Mouse (Mus musculus): ENCODE measurements around the gene Ephb1. TPM values are rescaled to one million over a fixed set of nuclear protein-coding genes. Genes with fewer than 3 reads are reported as not detected.

The Ephb1 gene
- total and polyA plus RNA-seq, 3 experiments: not detected

GRCm38 (mm10) chr9:102122880-102123453 lies 231.5 kb downstream of the Ephb1 start:
- Histone ChIP-seq H3K36me3 (replicated peaks in 1 of 2; ENCODE audit: control insufficient read depth in 1 of 2, insufficient read depth in 1 of 2, low read length in 1 of 2) (no peaks in the 10 kb centered on the region), H3K4me2 (ENCODE audit: insufficient read depth, low read depth, poor library complexity, severe bottlenecking) (no peak overlapping the region), H3K9ac (ENCODE audit: insufficient read depth, low read depth) (no peak overlapping the region), H3K4me3 (replicated peaks in 1 of 3; ENCODE audit: low read depth in 2 of 3, low read length in 2 of 3, poor library complexity in 1 of 3) (no peak overlapping the region), H3K27me3 (replicated peaks) (no peaks in the 10 kb centered on the region), H3K9me3 (replicated peaks; ENCODE audit: low read length) (peaks cover 79% of the 10 kb centered on the region), H3K4me1 (ENCODE audit: control insufficient read depth in 1 of 2, insufficient read depth in 2 of 2) (no peaks in the 10 kb centered on the region), H3K79me2 (replicated peaks; ENCODE audit: control insufficient read depth, extremely low read depth, insufficient read depth, poor library complexity, severe bottlenecking) (no peaks in the 10 kb centered on the region), H3K27ac (ENCODE audit: insufficient read depth, low read depth) (no peak overlapping the region)
- DNase-seq (ENCODE audit: extremely low read depth): no peak
- TF ChIP-seq SMC3 (IDR thresholded peaks at IDR 0.05; ENCODE audit: low read depth, low read length) (no peak), MEF2A (IDR thresholded peaks at IDR 0.05; ENCODE audit: borderline replicate concordance, low read depth, low read length) (no peak), HCFC1 (IDR thresholded peaks at IDR 0.05; ENCODE audit: low read depth, low read length) (no peak), MAZ (IDR thresholded peaks at IDR 0.05; ENCODE audit: low read depth, low read length) (no peak), USF2 (conservative IDR thresholded peaks at IDR 0.05; ENCODE audit: low read depth, low read length) (no peak), ETS1 (conservative IDR thresholded peaks at IDR 0.05; ENCODE audit: low read depth, low read length) (no peak)
- in situ Hi-C loops (cut with MboI; ENCODE audit: low pct_ligation_motif_present, low pct_unique_long_range_greater_than_20kb, low sequenced_read_pairs) (no loop called here), dilution Hi-C loops (cut with MboI; ENCODE audit: extremely low pct_ligation_motif_present, extremely low pct_unique_long_range_greater_than_20kb, low sequenced_read_pairs) (no loop called here)

DNA sequence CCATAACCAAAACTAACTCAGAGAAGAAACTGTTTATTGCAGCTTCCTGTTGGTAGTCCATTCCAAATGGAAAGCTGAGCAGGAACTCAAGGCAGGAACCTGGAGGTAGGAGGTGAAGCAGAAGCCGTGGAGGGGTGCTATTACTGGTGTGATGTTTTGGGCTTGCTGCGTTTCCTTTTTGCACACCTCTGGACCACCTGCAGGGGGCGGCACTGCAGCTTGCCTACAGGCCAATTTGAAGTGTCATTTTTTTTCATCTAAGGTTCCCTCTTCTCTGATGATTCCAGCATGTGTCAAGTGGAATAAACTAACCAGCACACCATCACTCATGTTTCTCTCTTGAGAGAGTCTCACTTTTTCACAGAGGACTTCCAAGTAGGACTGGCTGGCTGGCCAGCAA lies 235.1 kb downstream of the Ephb1 start:
- DNase-seq (ENCODE audit: extremely low read depth): no peak
- H3K27me3 ChIP-seq (replicated peaks): no peaks in the 10 kb centered on the region
- in situ Hi-C loops (cut with MboI; ENCODE audit: low pct_ligation_motif_present, low pct_unique_long_range_greater_than_20kb, low sequenced_read_pairs) (no loop called here), dilution Hi-C loops (cut with MboI; ENCODE audit: extremely low pct_ligation_motif_present, extremely low pct_unique_long_range_greater_than_20kb, low sequenced_read_pairs) (no loop called here)
- no peak overlapping the region for H3K4me3 ChIP-seq (replicated peaks in 1 of 3; ENCODE audit: low read depth in 2 of 3, low read length in 2 of 3, poor library complexity in 1 of 3)
- H3K4me1 ChIP-seq (ENCODE audit: control insufficient read depth in 1 of 2, insufficient read depth in 2 of 2): no peaks in the 10 kb centered on the region
- H3K27ac ChIP-seq (ENCODE audit: insufficient read depth, low read depth): no peak overlapping the region
- no peak overlapping the region for H3K4me2 ChIP-seq (ENCODE audit: insufficient read depth, low read depth, poor library complexity, severe bottlenecking)
- peaks cover 78% of the 10 kb centered on the region for H3K9me3 ChIP-seq (replicated peaks; ENCODE audit: low read length)
- H3K79me2 ChIP-seq (replicated peaks; ENCODE audit: control insufficient read depth, extremely low read depth, insufficient read depth, poor library complexity, severe bottlenecking): no peaks in the 10 kb centered on the region
- TF ChIP-seq ZC3H11A (IDR thresholded peaks at IDR 0.05; ENCODE audit: low read depth, low read length) (no peak), IRF4 (IDR thresholded peaks at IDR 0.05; ENCODE audit: low read depth, low read length) (no peak), MAZ (IDR thresholded peaks at IDR 0.05; ENCODE audit: low read depth, low read length) (no peak), EP300 (IDR thresholded peaks at IDR 0.05; ENCODE audit: low read length) (no peak), USF1 (IDR thresholded peaks at IDR 0.05; ENCODE audit: low read depth, low read length) (no peak), SMC3 (IDR thresholded peaks at IDR 0.05; ENCODE audit: low read depth, low read length) (no peak), ZMIZ1 (IDR thresholded peaks at IDR 0.05; ENCODE audit: low read depth, low read length) (no peak), POLR2AphosphoS2 (IDR thresholded peaks at IDR 0.05; ENCODE audit: low read depth, low read length) (no peak), TBP (conservative IDR thresholded peaks at IDR 0.05; ENCODE audit: low read depth, low read length) (no peak)
- H3K36me3 ChIP-seq (replicated peaks in 1 of 2; ENCODE audit: control insufficient read depth in 1 of 2, insufficient read depth in 1 of 2, low read length in 1 of 2): no peaks in the 10 kb centered on the region
- no peak overlapping the region for H3K9ac ChIP-seq (ENCODE audit: insufficient read depth, low read depth)

GRCm38 (mm10) chr9:102115326-102115725 lies 239.2 kb downstream of the Ephb1 start:
- in situ Hi-C loops (cut with MboI; ENCODE audit: low pct_ligation_motif_present, low pct_unique_long_range_greater_than_20kb, low sequenced_read_pairs): no loop called here
- dilution Hi-C loops (cut with MboI; ENCODE audit: extremely low pct_ligation_motif_present, extremely low pct_unique_long_range_greater_than_20kb, low sequenced_read_pairs): no loop called here
- TF ChIP-seq CHD1 (IDR thresholded peaks at IDR 0.05; ENCODE audit: low read depth, low read length) (no peak), ZNF384 (IDR thresholded peaks at IDR 0.05; ENCODE audit: low read depth, low read length) (no peak), CTCF (conservative IDR thresholded peaks at IDR 0.05 in 1 of 2, IDR thresholded peaks at IDR 0.05 in 1 of 2; ENCODE audit: low read depth in 2 of 2, low read length in 2 of 2) (no peak), NRF1 (IDR thresholded peaks at IDR 0.05; ENCODE audit: low read depth, low read length) (no peak), RCOR1 (conservative IDR thresholded peaks at IDR 0.05; ENCODE audit: low read depth, low read length) (no peak), JUN (IDR thresholded peaks at IDR 0.05; ENCODE audit: insufficient read depth, low read depth, low read length) (no peak), TBP (conservative IDR thresholded peaks at IDR 0.05; ENCODE audit: low read depth, low read length) (no peak), HCFC1 (IDR thresholded peaks at IDR 0.05; ENCODE audit: low read depth, low read length) (no peak), MXI1 (IDR thresholded peaks at IDR 0.05; ENCODE audit: low read depth, low read length) (no peak), RAD21 (IDR thresholded peaks at IDR 0.05; ENCODE audit: low read depth, low read length) (no peak), MAX (IDR thresholded peaks at IDR 0.05; ENCODE audit: low read length) (no peak), E2F4 (IDR thresholded peaks at IDR 0.05; ENCODE audit: insufficient replicate concordance, low read depth, low read length) (no peak), GABPA (IDR thresholded peaks at IDR 0.05; ENCODE audit: insufficient replicate concordance, low read depth, low read length) (no peak), JUND (conservative IDR thresholded peaks at IDR 0.05; ENCODE audit: low read depth, low read length) (no peak), SIN3A (IDR thresholded peaks at IDR 0.05; ENCODE audit: low read length) (no peak)

More at GRCm38 (mm10) chr9:102115326-102115725, 239.2 kb downstream of the Ephb1 start:
- Histone ChIP-seq H3K9ac (ENCODE audit: insufficient read depth, low read depth) (no peak overlapping the region), H3K4me2 (ENCODE audit: insufficient read depth, low read depth, poor library complexity, severe bottlenecking) (no peak overlapping the region), H3K27ac (ENCODE audit: insufficient read depth, low read depth) (no peak overlapping the region), H3K4me3 (replicated peaks in 1 of 3; ENCODE audit: low read depth in 2 of 3, low read length in 2 of 3, poor library complexity in 1 of 3) (no peak overlapping the region), H3K36me3 (replicated peaks in 1 of 2; ENCODE audit: control insufficient read depth in 1 of 2, insufficient read depth in 1 of 2, low read length in 1 of 2) (no peaks in the 10 kb centered on the region), H3K27me3 (replicated peaks) (no peaks in the 10 kb centered on the region), H3K4me1 (ENCODE audit: control insufficient read depth in 1 of 2, insufficient read depth in 2 of 2) (no peaks in the 10 kb centered on the region), H3K9me3 (replicated peaks; ENCODE audit: low read length) (peaks cover 81% of the 10 kb centered on the region), H3K79me2 (replicated peaks; ENCODE audit: control insufficient read depth, extremely low read depth, insufficient read depth, poor library complexity, severe bottlenecking) (no peaks in the 10 kb centered on the region)
- DNase-seq (ENCODE audit: extremely low read depth): no peak

All from CH12.LX (cell line).